Mouse (Mus musculus) olfactory bulb, adult 2 months (tissue): Measurements from ENCODE around the gene Taar7a. TPM values are rescaled to one million over a fixed set of nuclear protein-coding genes. Genes with fewer than 3 reads are reported as not detected.

ENCODE experiments used
- H3K27ac ChIP-seq: fragments of 200-500 bp; 2 replicates; pipeline ENCODE4 v1.5.1; 2012; ENCODE audit warnings: low read depth, low read length; ENCODE audit not compliant: insufficient read depth
- H3K4me1 ChIP-seq: fragments of 200-500 bp; 2 replicates; pipeline ENCODE4 v1.6.1; 2012; ENCODE audit warnings: low read length; ENCODE audit not compliant: control insufficient read depth, insufficient read depth
- H3K4me3 ChIP-seq: fragments of 200-500 bp; 2 replicates; pipeline ENCODE4 v1.5.1; 2012; ENCODE audit warnings: mild to moderate bottlenecking, low read depth, low read length, moderate library complexity; ENCODE audit not compliant: insufficient read depth
- CTCF ChIP-seq: fragments of 200-500 bp; IDR thresholded peaks from 2 replicates; pipeline ENCODE4 v1.5.1; 2012; ENCODE audit warnings: low read depth, mild to moderate bottlenecking, low read length, moderate library complexity; ENCODE audit not compliant: insufficient read depth
- POLR2A ChIP-seq: fragments of 200-500 bp; IDR thresholded peaks from 2 replicates; pipeline ENCODE4 v1.6.1; 2012; ENCODE audit warnings: mild to moderate bottlenecking, low read depth, low read length, moderate library complexity; ENCODE audit not compliant: insufficient read depth
- WGBS: fragments of 180-500 bp; shearing (Covaris S2); methylation state at CpG from one replicate; pipeline ENCODE4 v1.1.7; 2018; 5-methylcytosine and 5-hydroxymethylcytosine counted together
- polyA plus RNA-seq: library from polyadenylated mRNA; stranded (reverse); fragments of >200 nt; gene quantifications from 2 replicates; pipeline ENCODE4 v1.2.4, GENCODE M21; 2012; ENCODE audit warnings: low replicate concordance; ENCODE audit not compliant: missing spikeins, insufficient read depth, insufficient read length

Taar7a gene
- polyA plus RNA-seq, 1 experiment = not detected

- 52% methylated on average over 3 of the region's 3 CpGs for WGBS
- Histone ChIP-seq H3K4me3 (no peak overlapping the region), H3K4me1 (no peaks in the 10 kb centered on the region), H3K27ac (no peak overlapping the region)
- TF ChIP-seq CTCF (no peak), POLR2A (no peak)
These were observed 34.2 kb downstream of the Taar7a start for GRCm38 (mm10) chr10:23959071-23959470.

GRCm38 (mm10) chr10:23951714-23952113 is 41.6 kb downstream of the Taar7a start:
- no peak for TF ChIP-seq CTCF
- TF ChIP-seq POLR2A = no peak
- Histone ChIP-seq H3K27ac (no peak overlapping the region), H3K4me1 (no peaks in the 10 kb centered on the region), H3K4me3 (no peak overlapping the region)
- 87% methylated on average over 6 of the region's 6 CpGs for WGBS

- Histone ChIP-seq H3K4me3 (no peak within 1 kb of the TSS), H3K27ac (no peak within 1 kb of the TSS), H3K4me1 (no peaks in the 10 kb centered on the region)
- TF ChIP-seq POLR2A (no peak), CTCF (no peak)
- WGBS = 83% methylated on average over 16 of the region's 16 CpGs
These were observed 43.7 kb downstream of the Taar7a start, which contains the start of gene Taar3 for GRCm38 (mm10) chr10:23949508-23950005. Gene Taar3 (plus strand): TSS chr10:23949558.

GRCm38 (mm10) chr10:23948026-23948425 is 45.3 kb downstream of the Taar7a start:
- WGBS = 49% methylated on average over 7 of the region's 7 CpGs
- no peaks in the 10 kb centered on the region for H3K4me1 ChIP-seq
- no peak overlapping the region for H3K4me3 ChIP-seq
- no peak overlapping the region for H3K27ac ChIP-seq
- TF ChIP-seq CTCF (no peak), POLR2A (no peak)

GRCm38 (mm10) chr10:23942465-23942864 is 50.8 kb downstream of the Taar7a start:
- Histone ChIP-seq H3K4me1 (no peaks in the 10 kb centered on the region), H3K27ac (no peak overlapping the region), H3K4me3 (no peak overlapping the region)
- TF ChIP-seq POLR2A = no peak
- TF ChIP-seq CTCF = no peak
- 88% methylated on average over 5 of the region's 5 CpGs for WGBS

Other genes with a start within 250 kb of the Taar7a start
- not detected in 2 replicates for gene Rps12, start 206.2 kb downstream of the Taar7a start, polyA plus RNA-seq
- gene Slc18b1, start 196.5 kb downstream of the Taar7a start, polyA plus RNA-seq = not detected in 2 replicates
- not detected in 2 replicates for gene Vnn3, start 142.0 kb downstream of the Taar7a start, polyA plus RNA-seq
- not detected in 2 replicates for gene Vnn1, start 98.8 kb downstream of the Taar7a start, polyA plus RNA-seq
- gene Taar1, start 73.1 kb downstream of the Taar7a start, polyA plus RNA-seq = not detected in 2 replicates
- gene Taar2, start 54.9 kb downstream of the Taar7a start, polyA plus RNA-seq = not detected in 2 replicates
- not detected in 2 replicates for gene Taar3, start 43.9 kb downstream of the Taar7a start, polyA plus RNA-seq
- not detected in 2 replicates for gene Taar4, start 33.0 kb downstream of the Taar7a start, polyA plus RNA-seq
- not detected in 2 replicates for gene Taar5, start 22.8 kb downstream of the Taar7a start, polyA plus RNA-seq
- gene Taar6, start 7.8 kb downstream of the Taar7a start, polyA plus RNA-seq = not detected in 2 replicates
- gene Taar7b, start 6.5 kb upstream of the Taar7a start, polyA plus RNA-seq = not detected in 2 replicates
- gene Taar7d, start 33.7 kb upstream of the Taar7a start, polyA plus RNA-seq = not detected in 2 replicates
- gene Taar7e, start 44.1 kb upstream of the Taar7a start, polyA plus RNA-seq = not detected in 2 replicates
- not detected in 2 replicates for gene Taar7f, start 56.0 kb upstream of the Taar7a start, polyA plus RNA-seq
- not detected in 2 replicates for gene Taar8a, start 83.0 kb upstream of the Taar7a start, polyA plus RNA-seq
- gene Taar8b, start 98.8 kb upstream of the Taar7a start, polyA plus RNA-seq = not detected in 2 replicates
- not detected in 2 replicates for gene Taar8c, start 108.4 kb upstream of the Taar7a start, polyA plus RNA-seq
- gene Taar9, start 116.1 kb upstream of the Taar7a start, polyA plus RNA-seq = not detected in 2 replicates
- gene Stx7, start 155.8 kb upstream of the Taar7a start, polyA plus RNA-seq = not detected in 2 replicates
- gene Moxd1, start 230.0 kb upstream of the Taar7a start, polyA plus RNA-seq = not detected in 2 replicates